Mouse (Mus musculus) bone marrow, adult 2 months (tissue): ENCODE measurements around the gene Galp.

Experiments
- CTCF ChIP-seq: fragments of 200-500 bp; IDR thresholded peaks from 2 replicates; pipeline ENCODE4 v1.5.1; 2011; ENCODE audit warnings: low read length, control low read depth; ENCODE audit not compliant: control insufficient read depth, insufficient read depth
- POLR2A ChIP-seq: fragments of 200-500 bp; IDR thresholded peaks from 2 replicates; pipeline ENCODE4 v1.6.1; 2011; ENCODE audit warnings: low read depth, mild to moderate bottlenecking, control low read depth, low read length, borderline replicate concordance; ENCODE audit not compliant: control insufficient read depth

DNA sequence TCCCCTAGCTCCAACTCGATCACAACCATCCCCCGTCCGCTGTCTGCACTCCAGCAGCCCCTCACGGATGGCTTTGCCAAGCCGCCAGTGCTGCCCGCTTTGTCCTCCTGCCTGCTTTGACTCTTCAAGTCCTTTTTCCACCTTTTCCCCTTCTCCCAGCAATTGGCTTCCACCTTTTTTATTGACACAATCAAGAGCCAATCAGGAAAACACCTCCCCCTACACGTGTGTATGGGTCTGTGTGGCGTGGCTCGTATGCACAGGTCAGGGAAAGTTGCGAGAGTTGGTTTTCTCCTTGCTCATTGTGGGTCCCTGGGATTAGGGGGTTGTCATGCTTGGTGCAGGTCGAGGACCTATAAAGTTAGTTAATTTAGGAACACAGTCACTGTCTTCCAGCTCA is 42.9 kb downstream of the Galp start:
- TF ChIP-seq CTCF (no peak), POLR2A (no peak)
